Mouse (Mus musculus): ENCODE measurements around the gene Plpp6. TPM values are rescaled to one million over a fixed set of nuclear protein-coding genes. Genes with fewer than 3 reads are reported as not detected.
A peak's percentile ranks its signal among the peaks of the same experiment; 100 is the strongest.

Plpp6 gene
- total RNA-seq (2022) = 10 to 100 TPM; 43.3 to 47.7 (median 45.6) TPM

DNA sequence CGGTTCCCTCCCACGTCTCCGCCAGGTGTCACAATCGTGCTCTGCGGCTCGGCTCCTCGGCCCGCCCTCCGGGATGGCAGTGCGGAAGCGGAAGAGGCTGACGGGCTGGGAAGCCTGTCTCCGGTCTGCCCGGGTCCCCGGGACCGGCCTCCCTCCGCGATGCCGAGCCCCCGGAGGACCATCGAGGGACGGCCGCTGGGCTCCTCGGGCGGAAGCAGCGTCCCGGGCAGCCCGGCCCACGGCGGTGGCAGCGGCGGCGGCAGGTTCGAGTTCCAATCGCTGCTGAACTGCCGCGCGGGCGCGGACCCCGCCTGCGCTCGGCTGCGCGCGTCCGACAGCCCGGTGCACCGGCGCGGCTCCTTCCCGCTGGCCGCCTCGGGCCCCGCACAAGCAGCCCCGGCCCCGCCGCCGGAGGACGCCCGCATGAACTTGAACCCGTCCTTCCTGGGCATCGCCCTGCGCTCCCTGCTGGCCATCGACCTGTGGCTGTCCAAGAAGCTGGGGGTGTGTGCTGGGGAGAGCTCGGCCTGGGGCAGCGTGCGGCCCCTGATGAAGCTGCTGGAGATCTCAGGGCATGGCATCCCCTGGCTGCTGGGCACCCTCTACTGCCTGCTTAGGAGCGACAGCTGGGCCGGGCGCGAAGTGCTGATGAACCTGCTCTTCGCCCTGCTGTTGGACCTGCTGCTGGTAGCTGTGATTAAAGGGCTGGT lies at the start of gene Plpp6:
Gene Plpp6, plus strand, starts transcription at position 112 of the 710 bp plus-strand sequence.
- peak; percentile 66 to 75 for DNase-seq (ENCODE audit: low spot score in 2 of 2)

GRCm38 (mm10) chr19:28914598-28914997 lies 49.2 kb upstream of the Plpp6 start:
- DNase-seq (ENCODE audit: low spot score in 2 of 2) = no peak

DNA sequence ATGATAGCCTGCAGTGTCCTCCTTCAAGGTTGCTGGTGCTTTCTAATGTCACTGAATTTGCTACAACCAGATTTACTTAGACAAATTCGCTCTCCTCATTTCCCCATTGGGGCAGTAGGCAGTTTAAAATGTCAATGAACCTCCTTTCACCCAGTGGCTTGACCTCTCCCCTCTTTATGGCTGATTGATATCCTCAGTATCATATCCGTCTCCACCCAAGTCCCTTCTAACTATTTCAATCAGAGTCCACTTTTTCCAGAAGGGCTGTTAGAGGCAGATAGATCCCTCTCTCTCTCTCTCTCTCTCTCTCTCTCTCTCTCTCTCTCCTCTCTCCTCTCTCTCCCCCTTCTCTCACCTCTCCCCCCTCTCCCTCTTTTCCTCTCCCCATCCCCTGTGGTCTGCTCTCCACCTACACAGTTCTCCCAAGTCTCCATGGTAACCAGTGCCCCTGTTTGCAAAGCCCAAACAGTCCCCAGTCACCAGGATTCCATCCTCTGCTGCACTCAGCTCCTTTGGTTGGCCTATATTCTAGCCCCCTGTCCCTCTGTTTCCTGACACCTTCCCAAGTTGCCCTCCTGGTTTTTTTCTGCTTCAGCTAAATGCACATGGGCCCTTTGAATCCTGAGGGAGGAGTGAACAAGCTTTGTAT lies 48.0 kb upstream of the Plpp6 start:
- no peak for DNase-seq (ENCODE audit: low spot score in 2 of 2)

GRCm38 (mm10) chr19:28916492-28916891 lies 47.3 kb upstream of the Plpp6 start:
- DNase-seq (ENCODE audit: low spot score in 2 of 2) = no peak

- DNase-seq (ENCODE audit: low spot score in 2 of 2) = no peak
These were observed 45.9 kb upstream of the Plpp6 start for GRCm38 (mm10) chr19:28917839-28918238.

- DNase-seq (ENCODE audit: low spot score in 2 of 2) = no peak
These were observed 37.4 kb upstream of the Plpp6 start for GRCm38 (mm10) chr19:28926366-28926765.

DNA sequence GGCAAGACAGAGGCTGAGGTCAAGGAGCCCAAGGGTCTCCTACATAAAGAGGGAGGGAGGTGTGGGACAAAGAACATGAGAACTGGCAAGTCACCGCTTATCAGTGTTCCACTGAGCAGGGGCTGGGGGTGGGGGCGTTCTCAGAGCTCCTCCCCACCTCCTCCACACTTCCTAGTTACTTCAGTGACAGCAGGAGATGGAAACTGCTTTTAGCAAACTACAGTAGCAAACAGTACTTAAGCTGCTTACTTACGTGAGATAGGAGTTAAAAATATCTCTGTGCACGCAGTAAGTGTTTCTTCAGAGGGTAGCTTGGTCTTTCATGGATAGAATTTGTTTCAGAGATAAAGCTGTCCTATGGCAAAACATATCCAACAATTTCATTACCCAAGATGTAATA lies 36.4 kb upstream of the Plpp6 start:
- no peak for DNase-seq (ENCODE audit: low spot score in 2 of 2)

DNA sequence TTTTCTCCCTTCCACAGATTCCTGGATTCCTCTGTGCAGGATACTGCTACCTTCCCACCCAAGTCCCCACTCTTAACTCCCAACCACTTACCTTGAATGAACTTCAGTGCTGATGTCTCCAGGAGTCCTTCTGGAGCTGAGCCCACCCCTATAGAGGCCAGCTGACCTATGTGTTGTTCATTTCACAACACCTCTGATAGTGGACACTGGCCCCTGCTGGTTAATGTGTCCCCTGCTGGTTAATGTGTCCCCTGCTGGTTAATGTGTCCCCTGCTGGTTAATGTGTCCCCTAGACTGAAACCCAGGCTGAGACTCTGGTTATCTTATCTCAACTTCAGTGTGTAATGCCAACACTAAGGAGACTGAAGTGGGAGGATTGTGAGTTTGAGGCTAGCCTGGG lies 34.7 kb upstream of the Plpp6 start:
- DNase-seq (ENCODE audit: low spot score in 2 of 2) = no peak

DNA sequence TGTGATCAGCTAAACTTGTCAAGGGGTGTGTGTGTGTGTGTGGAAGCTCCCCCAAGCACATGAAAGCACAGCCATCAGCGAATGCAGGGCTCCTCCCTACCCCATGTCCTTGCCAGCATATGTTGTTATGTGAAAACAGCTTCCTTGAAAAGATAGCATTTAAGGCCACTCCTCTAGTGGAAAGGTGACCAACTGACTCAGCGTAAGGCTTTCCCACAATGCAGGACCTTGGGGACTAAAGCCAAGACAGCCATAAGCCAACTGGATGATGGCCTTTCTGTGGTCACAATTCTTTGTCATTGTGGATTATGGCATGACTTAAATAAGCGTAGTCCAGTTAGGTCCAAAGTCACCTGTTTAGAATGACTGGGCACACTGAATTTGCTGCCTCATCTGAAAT lies 28.9 kb upstream of the Plpp6 start:
- DNase-seq (ENCODE audit: low spot score in 2 of 2) = no peak

DNA sequence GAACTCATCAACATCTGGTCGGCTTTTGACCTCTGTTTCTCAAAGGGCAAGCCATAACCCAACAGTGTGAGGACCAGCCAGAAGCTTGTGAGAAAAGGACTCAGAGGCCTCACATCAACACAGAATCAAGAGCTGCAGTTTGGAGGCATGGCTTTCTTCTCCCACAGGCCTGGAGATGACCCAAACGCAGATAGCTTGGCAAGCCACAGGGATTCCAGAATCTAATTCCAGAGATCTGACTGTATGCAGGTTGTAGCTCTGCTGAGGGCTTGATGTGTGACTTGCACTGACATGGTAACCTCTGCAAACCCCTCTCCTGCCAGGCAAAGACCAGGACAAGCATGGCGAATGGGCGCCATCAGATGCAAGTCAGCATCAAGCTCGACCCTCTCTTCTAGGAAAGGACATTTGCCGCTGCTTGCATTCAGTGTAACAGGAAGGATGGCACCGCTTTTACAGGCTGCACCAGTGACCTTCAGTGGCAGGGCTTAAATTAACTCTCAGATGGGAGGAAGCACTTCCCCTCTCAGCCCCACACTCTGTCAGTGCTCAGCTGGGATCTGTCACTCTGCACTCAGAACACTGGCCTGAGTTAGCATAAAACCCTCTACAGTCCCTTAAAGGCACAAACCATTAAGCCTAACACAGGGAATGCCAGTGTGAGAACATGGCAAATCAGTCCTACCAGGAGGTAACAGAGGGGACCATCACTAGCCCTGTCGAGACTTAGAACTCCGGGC lies 23.4 kb upstream of the Plpp6 start:
- DNase-seq (ENCODE audit: low spot score in 2 of 2) = no peak

DNA sequence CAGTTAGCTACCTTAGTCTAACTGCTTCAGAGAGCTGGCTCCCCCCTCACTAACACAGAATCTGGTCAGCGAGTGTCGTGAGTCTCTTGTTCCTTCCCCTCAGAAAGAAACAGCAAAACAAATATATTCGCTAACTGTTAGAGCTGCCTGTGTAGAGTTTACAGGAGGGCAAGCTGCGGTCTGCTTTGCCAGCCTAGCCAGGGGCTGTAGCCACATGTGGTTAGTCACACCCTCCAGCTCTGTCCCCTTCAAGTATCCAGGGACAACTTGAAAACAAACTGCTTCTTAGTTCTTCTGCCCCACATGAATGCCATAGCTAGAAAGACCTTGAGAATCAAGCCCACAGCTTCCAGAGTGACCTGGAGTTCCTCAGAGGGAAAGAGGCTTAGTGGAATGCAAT lies 22.5 kb upstream of the Plpp6 start:
- no peak for DNase-seq (ENCODE audit: low spot score in 2 of 2)

DNA sequence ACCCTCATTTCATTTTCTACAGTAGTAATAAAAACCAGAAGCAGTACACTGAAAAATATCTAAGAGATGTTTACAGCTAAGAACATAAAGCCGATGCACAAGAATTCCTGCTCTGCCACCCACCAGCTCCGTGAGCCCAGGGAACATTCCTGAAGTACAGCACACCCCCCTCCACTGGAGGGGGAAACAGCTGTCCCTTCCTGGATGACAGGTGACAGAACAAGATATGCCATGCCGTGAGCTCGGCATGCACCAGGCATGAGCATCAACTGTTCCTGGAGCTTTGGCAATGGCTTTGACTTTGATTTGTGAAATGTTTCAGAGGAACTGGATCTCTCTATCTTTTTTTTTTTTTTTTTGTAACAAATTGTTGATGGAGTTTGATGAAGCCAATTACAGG lies 17.0 kb upstream of the Plpp6 start:
- no peak for DNase-seq (ENCODE audit: low spot score in 2 of 2)

DNA sequence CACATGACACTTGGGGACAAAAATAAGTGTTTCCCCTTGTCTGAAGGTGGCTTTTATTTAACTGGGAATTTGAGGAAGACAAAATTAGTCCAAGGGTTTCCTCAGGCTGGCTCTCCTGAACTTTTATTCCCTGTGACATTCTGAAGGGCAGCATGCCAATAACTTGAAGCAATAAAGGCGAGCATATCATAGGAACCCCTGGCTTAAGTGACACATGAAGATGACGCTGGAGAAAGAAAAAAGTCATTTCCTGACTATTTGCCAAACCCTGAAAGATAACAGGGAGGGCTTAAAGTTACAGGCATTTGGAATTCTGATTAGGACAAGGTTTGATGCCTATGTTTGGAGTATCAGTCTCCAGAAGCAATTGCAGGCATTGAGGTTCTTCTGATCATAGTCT lies 16.4 kb upstream of the Plpp6 start:
- no peak for DNase-seq (ENCODE audit: low spot score in 2 of 2)

DNA sequence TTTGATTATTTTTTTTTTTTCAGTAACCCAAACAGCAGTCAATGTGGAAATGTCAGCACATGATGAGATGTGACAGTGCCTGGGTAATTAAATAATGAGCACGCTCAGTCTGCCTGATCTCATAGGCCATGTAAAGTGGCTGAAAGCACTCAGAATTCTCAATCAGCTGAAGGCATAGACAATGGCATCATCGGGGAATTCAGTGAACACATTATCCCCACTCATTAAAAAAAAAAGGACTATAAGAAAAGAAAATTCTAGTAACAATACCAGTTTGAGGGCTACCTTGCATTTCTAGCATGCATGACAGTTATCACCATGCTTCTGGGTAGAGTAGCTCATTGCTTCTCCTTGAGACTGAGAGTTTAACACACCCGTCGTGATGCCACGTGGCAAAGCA lies 12.5 kb upstream of the Plpp6 start:
- DNase-seq (ENCODE audit: low spot score in 2 of 2) = no peak

DNA sequence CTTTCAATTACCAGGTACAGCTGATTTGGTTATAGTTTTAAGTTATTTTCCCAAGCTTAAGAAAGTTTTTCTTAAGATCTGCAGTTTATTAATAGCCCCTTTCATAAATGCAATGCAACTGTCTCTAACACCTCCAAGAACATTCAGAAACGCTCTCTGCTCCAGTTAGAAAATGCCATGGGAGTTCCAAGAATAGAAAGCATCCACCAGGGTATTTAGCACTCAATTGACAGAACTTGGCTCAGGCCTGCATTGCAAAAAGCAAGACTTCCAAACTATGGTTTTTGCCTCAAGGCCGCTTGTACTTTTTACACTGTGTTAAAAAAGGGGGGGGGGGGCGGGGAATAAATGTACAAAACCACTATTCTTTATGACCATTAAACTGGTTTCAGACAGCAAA lies 640 bp upstream of the Plpp6 start:
- peak in 1 of 2 experiments; percentile 28 for DNase-seq (ENCODE audit: low spot score in 2 of 2)

DNA sequence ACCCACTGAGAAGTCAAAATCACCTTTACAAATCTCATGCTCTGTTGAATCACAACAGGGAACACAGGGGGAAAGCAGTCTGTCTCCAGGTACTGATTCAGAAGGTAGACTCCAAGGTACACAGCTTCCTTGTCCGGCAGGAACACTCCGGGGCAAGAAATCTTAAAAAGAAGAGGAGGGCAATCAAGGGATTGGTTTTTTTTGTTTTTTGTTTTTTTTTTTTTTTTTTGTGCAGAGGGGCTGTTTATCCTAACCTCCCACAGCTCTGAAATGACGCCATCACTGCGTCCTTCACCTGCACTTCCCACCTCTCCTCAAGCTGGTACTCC lies 276 bp upstream of the Plpp6 start:
- DNase-seq (ENCODE audit: low spot score in 2 of 2) = no peak

DNA sequence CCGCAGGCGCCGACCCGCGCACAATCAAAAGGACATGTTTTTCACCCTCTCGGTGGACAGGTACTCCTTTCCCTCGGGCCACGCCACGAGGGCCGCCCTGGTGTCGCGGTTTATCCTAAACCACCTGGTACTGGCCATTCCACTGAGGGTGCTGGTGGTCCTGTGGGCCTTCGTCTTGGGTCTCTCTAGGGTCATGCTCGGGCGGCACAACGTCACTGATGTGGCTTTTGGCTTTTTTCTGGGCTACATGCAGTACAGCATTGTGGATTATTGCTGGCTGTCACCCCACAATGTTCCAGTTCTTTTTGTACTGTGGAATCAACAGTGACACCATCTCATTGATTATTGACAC lies 775 bp downstream of the Plpp6 start:
- DNase-seq (ENCODE audit: low spot score in 2 of 2) = no peak

GRCm38 (mm10) chr19:28967652-28968051 lies 3.9 kb downstream of the Plpp6 start, which contains the start of gene 4430402I18Rik:
TSS of gene 4430402I18Rik (minus strand) at chr19:28967800.
- peak in 1 of 2 experiments; percentile 48 for DNase-seq (ENCODE audit: low spot score in 2 of 2)

DNA sequence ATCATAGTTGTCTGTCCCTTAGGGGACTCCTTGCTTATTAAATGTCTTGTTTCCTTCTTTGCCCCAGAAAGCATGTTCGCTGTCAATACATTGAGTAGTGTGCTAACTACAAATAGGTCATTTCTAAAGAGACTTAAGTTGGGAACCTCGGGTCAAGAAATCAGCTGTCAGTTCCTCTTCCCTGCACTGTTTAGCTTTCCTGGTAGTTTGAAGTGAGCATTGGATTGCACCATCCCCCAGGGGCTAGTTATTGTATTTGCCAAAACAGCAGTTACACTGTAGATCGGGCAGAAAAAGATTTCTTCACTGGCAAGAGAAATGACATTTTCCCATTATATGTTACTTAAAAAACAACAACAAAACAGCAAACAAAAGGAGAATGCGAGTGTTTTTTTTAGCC lies 4.4 kb downstream of the Plpp6 start:
- DNase-seq (ENCODE audit: low spot score in 2 of 2) = no peak

DNA sequence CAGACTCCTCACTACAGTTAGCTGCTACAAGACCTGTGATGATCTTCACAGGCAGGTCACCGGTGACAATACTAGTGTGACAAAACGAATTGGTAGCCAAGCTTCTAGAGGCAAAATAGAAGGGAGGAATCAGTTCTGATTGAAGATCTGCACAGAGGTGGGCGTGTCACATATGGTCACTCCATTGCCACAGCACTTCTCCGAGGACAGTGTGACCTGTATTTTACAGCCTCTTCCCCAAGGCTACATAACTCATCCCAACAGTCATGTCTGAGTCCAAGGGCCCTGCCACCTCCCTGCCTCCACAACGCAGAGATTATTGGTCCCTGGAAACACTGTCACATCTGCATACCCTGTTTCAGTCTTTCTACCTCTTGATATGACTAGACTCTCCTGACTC lies 5.5 kb downstream of the Plpp6 start:
- DNase-seq (ENCODE audit: low spot score in 2 of 2) = no peak

- no peak for DNase-seq (ENCODE audit: low spot score in 2 of 2)
These were observed 6.5 kb downstream of the Plpp6 start for GRCm38 (mm10) chr19:28970251-28970650.

GRCm38 (mm10) chr19:28974862-28975611 lies 11.3 kb downstream of the Plpp6 start:
- peak; percentile 70 to 85 for DNase-seq (ENCODE audit: low spot score in 2 of 2)
